In the genomic region with DNA sequence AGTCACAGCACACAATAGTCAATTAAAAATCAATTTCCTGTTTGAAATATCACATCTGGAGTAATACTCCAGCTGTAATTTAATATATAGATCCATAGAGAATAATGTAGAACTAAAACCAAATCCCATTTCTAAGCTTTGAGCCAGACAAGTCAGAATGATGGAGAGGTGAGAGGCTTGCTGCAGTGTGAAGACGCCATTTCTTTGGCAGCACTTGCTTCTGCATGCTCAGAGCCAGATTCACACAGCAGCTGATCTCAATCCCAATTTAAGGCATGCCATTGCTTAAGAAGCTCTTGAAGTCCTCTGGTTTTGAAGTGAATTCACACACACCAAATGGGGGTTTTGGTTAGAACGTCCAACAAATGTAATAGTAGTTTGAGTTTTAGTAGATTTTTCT, we compare ENCODE assay signal across 27 mouse cellular contexts.
A peak's percentile ranks its signal among the peaks of the same experiment; 100 is the strongest.
DNase-seq lines count a peak whose midpoint lies in the region; ATAC-seq and TF ChIP-seq lines count a peak whose summit lies in the region.
"Had no signal": no experiment of that assay in that cellular context is flagged by ENCODE, and none has a peak within 500 bp of the region (broad histone marks: within the 10 kb centered on the region; RNA-seq: fewer than 3 reads in every experiment).

No protein-coding gene starts in this region.

- 77% methylated on average over 2 of the region's 2 CpGs for WGBS in forebrain, embryonic 15.5 days
- 97% methylated on average over 2 of the region's 2 CpGs for WGBS in forebrain, embryonic 10.5 days
- 73% methylated on average over 2 of the region's 2 CpGs for WGBS in lung, embryonic 14.5 days

- H3K9ac ChIP-seq in forebrain, embryonic 15.5 days (replicated peaks): no peak overlapping the region
- H3K9ac ChIP-seq in lung, embryonic 14.5 days: no peak overlapping the region
- H3K9ac ChIP-seq: embryonic facial prominence, embryonic 12.5 days; heart, embryonic 12.5 days; limb, embryonic 15.5 days; liver, embryonic 13.5 days had no signal

- no peaks in the 10 kb centered on the region for H3K4me1 ChIP-seq in forebrain, embryonic 15.5 days
- no peaks in the 10 kb centered on the region for H3K4me1 ChIP-seq in forebrain, embryonic 10.5 days
- no peaks in the 10 kb centered on the region for H3K4me1 ChIP-seq in lung, embryonic 14.5 days (ENCODE audit: insufficient read depth)
- H3K4me1 ChIP-seq: embryonic facial prominence, embryonic 12.5 days; heart, embryonic 12.5 days; limb, embryonic 10.5 days; limb, embryonic 15.5 days; liver, embryonic 13.5 days had no signal

- H3K4me3 ChIP-seq in forebrain, embryonic 15.5 days: no peak overlapping the region
- no peak overlapping the region for H3K4me3 ChIP-seq in forebrain, embryonic 10.5 days
- no peak overlapping the region for H3K4me3 ChIP-seq in lung, embryonic 14.5 days (ENCODE audit: low read depth, low read length)
- H3K4me3 ChIP-seq: embryonic facial prominence, embryonic 12.5 days; heart, adult 2 months; heart, embryonic 12.5 days; limb, embryonic 10.5 days; limb, embryonic 15.5 days; liver, embryonic 13.5 days had no signal

- TF ChIP-seq CTCF in lung, embryonic 14.5 days (IDR thresholded peaks at IDR 0.05; ENCODE audit: low read depth): no peak

- H3K4me2 ChIP-seq in forebrain, embryonic 15.5 days (replicated peaks): no peak overlapping the region
- H3K4me2 ChIP-seq in lung, embryonic 14.5 days: no peak overlapping the region
- H3K4me2 ChIP-seq: embryonic facial prominence, embryonic 12.5 days; heart, embryonic 12.5 days; limb, embryonic 15.5 days; liver, embryonic 13.5 days had no signal

- H3K9me3 ChIP-seq in forebrain, embryonic 15.5 days: no peaks in the 10 kb centered on the region
- H3K9me3 ChIP-seq in forebrain, embryonic 10.5 days: no peaks in the 10 kb centered on the region
- no peaks in the 10 kb centered on the region for H3K9me3 ChIP-seq in lung, embryonic 14.5 days (ENCODE audit: low read depth, low read length)
- H3K9me3 ChIP-seq: embryonic facial prominence, embryonic 12.5 days; heart, embryonic 12.5 days; limb, embryonic 10.5 days; limb, embryonic 15.5 days; liver, embryonic 13.5 days had no signal

- intact Hi-C loops in heart, postnatal 25 days (cut with DNase I): no loop called here

- no peak overlapping the region for H3K27ac ChIP-seq in forebrain, embryonic 15.5 days (replicated peaks)
- no peak overlapping the region for H3K27ac ChIP-seq in forebrain, embryonic 10.5 days
- H3K27ac ChIP-seq in lung, embryonic 14.5 days (ENCODE audit: low read depth): no peak overlapping the region
- H3K27ac ChIP-seq: embryonic facial prominence, embryonic 12.5 days; heart, adult 2 months; limb, embryonic 10.5 days; limb, embryonic 15.5 days; liver, embryonic 13.5 days had no signal

- ATAC-seq in forebrain, embryonic 15.5 days (replicated peaks): peak; percentile 48; the same call in 1 of the 2 replicates
- ATAC-seq in lung, embryonic 14.5 days (ENCODE audit: insufficient read depth): no peak
- ATAC-seq: intestine, embryonic 16.5 days had no signal

- no peak for DNase-seq in forebrain, embryonic 10.5 days (ENCODE audit: extremely low spot score, low spot score)
- peak; percentile 7 for DNase-seq in lung, embryonic 14.5 days
- no peak for DNase-seq in lung, postnatal 36 days
- DNase-seq in brain, adult 2 months (ENCODE audit: low read depth, low spot score): peak; percentile 50
- peak; percentile 24 for DNase-seq in brain, embryonic 18.5 days (ENCODE audit: low read depth, low spot score)
- no peak for DNase-seq in heart, postnatal 25 days (ENCODE audit: low spot score)
- DNase-seq: adrenal gland, postnatal 25 days; cerebellum, adult 11 months; cerebellum, adult 9-10 months; cerebellum, postnatal 36 days; heart, adult 2 months; kidney, adult 9 months; kidney, postnatal 10 days; liver, embryonic 13.5 days; lung, adult 18-20 months; lung, postnatal 10 days; midbrain, embryonic 14.5 days; right cerebral cortex, postnatal 25 days; spleen, adult 18-20 months; thymus, adult 18-20 months; thymus, postnatal 36 days had no signal

- H3K27me3 ChIP-seq in forebrain, embryonic 15.5 days: no peaks in the 10 kb centered on the region
- H3K27me3 ChIP-seq in forebrain, embryonic 10.5 days (ENCODE audit: poor library complexity, severe bottlenecking): no peaks in the 10 kb centered on the region
- H3K27me3 ChIP-seq in lung, embryonic 14.5 days (ENCODE audit: insufficient read depth, low read length): no peaks in the 10 kb centered on the region
- H3K27me3 ChIP-seq: embryonic facial prominence, embryonic 12.5 days; heart, embryonic 12.5 days; limb, embryonic 15.5 days; liver, embryonic 13.5 days had no signal

- no peaks in the 10 kb centered on the region for H3K36me3 ChIP-seq in forebrain, embryonic 15.5 days
- no peaks in the 10 kb centered on the region for H3K36me3 ChIP-seq in forebrain, embryonic 10.5 days (replicated peaks)
- H3K36me3 ChIP-seq in lung, embryonic 14.5 days (ENCODE audit: insufficient read depth): no peaks in the 10 kb centered on the region
- H3K36me3 ChIP-seq: embryonic facial prominence, embryonic 12.5 days; heart, embryonic 12.5 days; limb, embryonic 10.5 days; limb, embryonic 15.5 days; liver, embryonic 13.5 days had no signal

Comparison
In these comparisons a context has a peak if more than half of its experiments do, and no peak if none do; other contexts are left out.
1. DNase-seq: peak in lung, embryonic 14.5 days (single experiment), brain, adult 2 months (single experiment) and brain, embryonic 18.5 days (single experiment); none in forebrain, embryonic 10.5 days (single experiment), lung, postnatal 36 days (single experiment) and heart, postnatal 25 days (single experiment).